Mouse (Mus musculus): ENCODE measurements at regions not wholly inside any gene's neighbourhood (a gene's known extent, or its start where the extent isn't known, plus 50 kb on each side); places are given as distances from the start of the nearest gene placed in this dataset.
A peak's percentile ranks its signal among the peaks of the same experiment; 100 is the strongest.
"Not testable (repeated sequence)": the region's sequence is repeated elsewhere in the genome, so short reads cannot be mapped to it uniquely, and the experiment has no call there.

- DNase-seq = peak; percentile 35 to 48
These were observed 56.1 kb downstream of the Bbs10 start for GRCm38 (mm10) chr10:111354607-111355006.

GRCm38 (mm10) chr10:111358340-111358739, 59.9 kb downstream of the Bbs10 start:
- DNase-seq = not testable (repeated sequence)

- DNase-seq = no peak
These were observed 63.4 kb downstream of the Bbs10 start for GRCm38 (mm10) chr10:111361749-111362435.

- DNase-seq = no peak
These were observed 65.5 kb downstream of the Bbs10 start for GRCm38 (mm10) chr10:111363729-111364617.

- peak; percentile 40 to 74 for DNase-seq
These were observed 66.5 kb downstream of the Bbs10 start for GRCm38 (mm10) chr10:111365011-111365410.

- DNase-seq = not testable (repeated sequence)
These were observed 70.6 kb downstream of the Bbs10 start for GRCm38 (mm10) chr10:111369046-111369445.

GRCm38 (mm10) chr10:111378047-111378618, 79.7 kb downstream of the Bbs10 start:
- peak in 1 of 2 experiments; percentile 24 for DNase-seq

GRCm38 (mm10) chr10:111381689-111382088, 83.2 kb downstream of the Bbs10 start:
- DNase-seq = no peak

GRCm38 (mm10) chr10:111382206-111382930, 83.9 kb downstream of the Bbs10 start:
- DNase-seq = no peak

GRCm38 (mm10) chr10:111385561-111385960, 87.1 kb downstream of the Bbs10 start:
- DNase-seq = no peak

- DNase-seq = no peak
These were observed 85.0 kb upstream of the Nap1l1 start for GRCm38 (mm10) chr10:111387869-111388538.

- DNase-seq = no peak
These were observed 84.3 kb upstream of the Nap1l1 start for GRCm38 (mm10) chr10:111388545-111389320.

- DNase-seq = peak; percentile 85
These were observed 83.1 kb upstream of the Nap1l1 start for GRCm38 (mm10) chr10:111389890-111390289.

GRCm38 (mm10) chr10:111394421-111394820, 78.6 kb upstream of the Nap1l1 start:
- no peak for DNase-seq

- peak in 1 of 2 experiments; percentile 39 for DNase-seq
These were observed 68.0 kb upstream of the Nap1l1 start for GRCm38 (mm10) chr10:111405071-111405470.

- no peak for DNase-seq
These were observed 64.1 kb upstream of the Nap1l1 start for GRCm38 (mm10) chr10:111408887-111409286.

GRCm38 (mm10) chr10:111409497-111409896, 63.5 kb upstream of the Nap1l1 start:
- no peak for DNase-seq

- DNase-seq = peak in 1 of 2 experiments; percentile 32
These were observed 62.9 kb upstream of the Nap1l1 start for GRCm38 (mm10) chr10:111410121-111410520.

GRCm38 (mm10) chr10:111411533-111411932, 61.5 kb upstream of the Nap1l1 start:
- no peak for DNase-seq

GRCm38 (mm10) chr10:111416611-111417130, 56.4 kb upstream of the Nap1l1 start:
- DNase-seq = peak; percentile 14 to 24
